Mouse (Mus musculus) adrenal gland (tissue): ENCODE data around the gene Svs6.

Source experiments
- microRNA-seq, 2 experiments: library from miRNA; unstranded; fragments of <30 nt; microRNA quantifications; one replicate each; pipeline ENCODE4; 2019

The Svs6 gene

Small RNA genes within 50 kb of the gene (microRNA-seq; reads per million reads assigned to microRNA genes)
- 0 reads per million in 2 experiments for gene Mir7678
